ENCODE assay signal across 8 mouse cellular contexts in the genomic region with DNA sequence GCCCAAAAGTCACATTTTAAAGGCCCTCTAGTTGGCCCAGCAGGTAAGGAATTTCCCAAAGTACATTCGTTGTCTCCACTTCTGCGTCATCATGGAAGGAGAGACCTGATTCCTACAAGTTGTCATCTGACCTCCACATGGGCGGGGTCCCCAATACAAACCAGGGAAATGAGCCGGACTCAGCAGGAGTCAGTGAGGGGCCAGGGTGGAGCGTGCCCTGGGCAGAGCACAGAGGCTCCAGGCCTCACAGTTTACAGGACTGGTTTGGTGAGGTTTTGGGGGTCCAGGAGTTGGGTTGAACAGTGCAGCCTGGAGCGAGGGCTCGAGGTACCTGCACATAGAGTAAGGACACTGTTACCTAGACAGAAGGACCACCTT. TPM values are rescaled to one million over a fixed set of nuclear protein-coding genes. Genes with fewer than 3 reads are reported as not detected.
DNase-seq lines count a peak whose midpoint lies in the region; ATAC-seq and TF ChIP-seq lines count a peak whose summit lies in the region.

No protein-coding gene starts in this region.

- DNase-seq in lung, adult 2 months = no peak
- DNase-seq in lung, postnatal 36 days = no peak
- peak; percentile 63 for DNase-seq in embryonic facial prominence, embryonic 14.5 days (ENCODE audit: low spot score)
- no peak for DNase-seq in limb, embryonic 10.5 days (ENCODE audit: low spot score)
- no peak for DNase-seq in left cerebral cortex, postnatal 14 days (ENCODE audit: low spot score in 2 of 2)
- no peak for DNase-seq in layer of hippocampus, postnatal 36 days

- H3K4me2 ChIP-seq in embryonic facial prominence, embryonic 14.5 days (ENCODE audit: low read depth, low read length) = peak overlapping the region; percentile 28
- no peak overlapping the region for H3K4me2 ChIP-seq in stomach, embryonic 14.5 days (replicated peaks; ENCODE audit: low read depth, low read length)

- peaks cover 62% of the 10 kb centered on the region for H3K4me1 ChIP-seq in lung, adult 2 months (ENCODE audit: control insufficient read depth, insufficient read depth, low read length)
- H3K4me1 ChIP-seq in embryonic facial prominence, embryonic 14.5 days (ENCODE audit: control insufficient read depth, insufficient read depth, low read length) = peaks cover 54% of the 10 kb centered on the region
- peaks cover 78% of the 10 kb centered on the region for H3K4me1 ChIP-seq in limb, embryonic 10.5 days
- peaks cover 60% of the 10 kb centered on the region for H3K4me1 ChIP-seq in stomach, embryonic 14.5 days (ENCODE audit: control insufficient read depth, insufficient read depth, low read length)

- TF ChIP-seq CTCF in lung, adult 2 months (IDR thresholded peaks at IDR 0.05; ENCODE audit: insufficient read depth, low read length) = no peak

- H3K27ac ChIP-seq in embryonic facial prominence, embryonic 14.5 days (replicated peaks; ENCODE audit: low read depth, low read length) = peak overlapping the region; percentile 88
- H3K27ac ChIP-seq in limb, embryonic 10.5 days = peak overlapping the region; percentile 74
- H3K27ac ChIP-seq in stomach, embryonic 14.5 days (ENCODE audit: low read length) = peak overlapping the region; percentile 82

- 45% methylated on average over 7 of the region's 7 CpGs for WGBS in lung, adult 2 months
- WGBS in embryonic facial prominence, embryonic 14.5 days = 23% methylated on average over 6 of the region's 7 CpGs
- 48% methylated on average over 7 of the region's 7 CpGs for WGBS in limb, embryonic 10.5 days
- WGBS in stomach, embryonic 14.5 days = 43% methylated on average over 7 of the region's 7 CpGs

- intact Hi-C loops in left cerebral cortex, postnatal 14 days (cut with DNase I) = no loop called here

- no peaks in the 10 kb centered on the region for H3K36me3 ChIP-seq in embryonic facial prominence, embryonic 14.5 days (ENCODE audit: control insufficient read depth, insufficient read depth, low read length)
- no peaks in the 10 kb centered on the region for H3K36me3 ChIP-seq in limb, embryonic 10.5 days
- no peaks in the 10 kb centered on the region for H3K36me3 ChIP-seq in stomach, embryonic 14.5 days (ENCODE audit: control insufficient read depth, insufficient read depth, low read length)

- no peaks in the 10 kb centered on the region for H3K9me3 ChIP-seq in embryonic facial prominence, embryonic 14.5 days (ENCODE audit: control insufficient read depth, low read length)
- no peaks in the 10 kb centered on the region for H3K9me3 ChIP-seq in limb, embryonic 10.5 days (replicated peaks)
- no peaks in the 10 kb centered on the region for H3K9me3 ChIP-seq in stomach, embryonic 14.5 days (ENCODE audit: control insufficient read depth, low read depth, low read length)

- H3K4me3 ChIP-seq in lung, adult 2 months (replicated peaks; ENCODE audit: extremely low read depth, low read depth, low read length) = no peak overlapping the region
- no peak overlapping the region for H3K4me3 ChIP-seq in embryonic facial prominence, embryonic 14.5 days (ENCODE audit: low read depth, low read length)
- H3K4me3 ChIP-seq in limb, embryonic 10.5 days = peak overlapping the region; percentile 8; the same call in 1 of the 2 replicates
- H3K4me3 ChIP-seq in stomach, embryonic 14.5 days (ENCODE audit: low read depth, low read length) = no peak overlapping the region

- H3K27me3 ChIP-seq in embryonic facial prominence, embryonic 14.5 days (replicated peaks; ENCODE audit: control insufficient read depth, insufficient read depth, low read length) = no peaks in the 10 kb centered on the region
- H3K27me3 ChIP-seq in limb, embryonic 10.5 days (ENCODE audit: low read depth, poor library complexity, severe bottlenecking) = no peaks in the 10 kb centered on the region
- no peaks in the 10 kb centered on the region for H3K27me3 ChIP-seq in stomach, embryonic 14.5 days (ENCODE audit: control insufficient read depth, insufficient read depth, low read length)

- TF ChIP-seq POLR2A in lung, adult 2 months (IDR thresholded peaks at IDR 0.05; ENCODE audit: borderline replicate concordance, extremely low read depth, low read depth, low read length) = peak; percentile 28; the same call in 1 of the 2 replicates

- H3K9ac ChIP-seq in embryonic facial prominence, embryonic 14.5 days (ENCODE audit: low read depth, low read length) = peak overlapping the region; percentile 15; the same call in 1 of the 2 replicates
- no peak overlapping the region for H3K9ac ChIP-seq in stomach, embryonic 14.5 days (replicated peaks; ENCODE audit: low read depth, low read length)

- ATAC-seq in embryonic facial prominence, embryonic 14.5 days (ENCODE audit: low read depth) = peak; percentile 7; the same call in 1 of the 2 replicates
- ATAC-seq in stomach, embryonic 14.5 days (ENCODE audit: insufficient number of reproducible peaks, insufficient read depth, low FRiP score, low read depth) = peak; percentile 16; the same call in 1 of the 2 replicates
- no peak for ATAC-seq in CD4-positive, CD25-positive, alpha-beta regulatory T cell, adult 4 months

RNA-seq across cellular contexts. Expression of a gene that starts 38.5 kb away (rescaled TPM):
- 113 and 116 TPM in 2 replicates for polyA plus RNA-seq in lung, adult 2 months (2012; rRNA removed)
- 78.3 and 79.8 TPM in 2 replicates for polyA plus RNA-seq in embryonic facial prominence, embryonic 14.5 days (2014; fragmentation: Nextera tagmentation; extraction: Ambion mirVana)
- 71.6 and 78.5 TPM in 2 replicates for polyA plus RNA-seq in limb, embryonic 10.5 days (2016; fragmentation: Nextera tagmentation; extraction: Ambion mirVana)
- polyA plus RNA-seq in stomach, embryonic 14.5 days (2014; fragmentation: Nextera tagmentation; extraction: Ambion mirVana) = 67.6 and 72.1 TPM in 2 replicates
- 10 to 100 TPM; 15.1 to 19.4 TPM for polyA plus RNA-seq in CD4-positive, CD25-positive, alpha-beta regulatory T cell, adult 4 months (2017; shearing (Covaris generic))
- total RNA-seq in left cerebral cortex, postnatal 14 days (2021) = 10 to 100 TPM; 77.7 to 79.5 TPM
- 10 to 100 TPM; 75.6 to 75.9 TPM for total RNA-seq in layer of hippocampus, postnatal 36 days (2021)
